Mouse (Mus musculus): Measurements from ENCODE around the gene Apol11a. TPM values are rescaled to one million over a fixed set of nuclear protein-coding genes. Genes with fewer than 3 reads are reported as not detected.
"Not testable (repeated sequence)": the region's sequence is repeated elsewhere in the genome, so short reads cannot be mapped to it uniquely, and the experiment has no call there.

Apol11a gene
- not detected in 2 replicates for polyA plus RNA-seq (2015; fragmentation: Nextera tagmentation; extraction: Ambion mirVana)

GRCm38 (mm10) chr15:77507966-77508365 is at the start of gene Apol11a:
Gene Apol11a (plus strand): TSS chr15:77508271.
- not testable (repeated sequence) for H3K4me3 ChIP-seq; ATAC-seq (replicated peaks; ENCODE audit: insufficient number of reproducible peaks, insufficient read depth, low FRiP score, low read depth); H3K36me3 ChIP-seq; H3K9me3 ChIP-seq (replicated peaks); H3K4me2 ChIP-seq; H3K9ac ChIP-seq; H3K4me1 ChIP-seq (replicated peaks); H3K27me3 ChIP-seq; H3K27ac ChIP-seq

GRCm38 (mm10) chr15:77474699-77475390 is 33.2 kb upstream of the Apol11a start:
- not testable (repeated sequence) for H3K36me3 ChIP-seq, H3K4me2 ChIP-seq
- WGBS, result 68% methylated on average over 7 of the region's 7 CpGs

GRCm38 (mm10) chr15:77476693-77477092 is 31.4 kb upstream of the Apol11a start, which contains the start of gene Apol10a:
Gene Apol10a (plus strand): TSS chr15:77477047.
- H3K4me1 ChIP-seq (replicated peaks); H3K4me2 ChIP-seq; H3K4me3 ChIP-seq; H3K27me3 ChIP-seq; H3K9me3 ChIP-seq (replicated peaks); ATAC-seq (replicated peaks; ENCODE audit: insufficient number of reproducible peaks, insufficient read depth, low FRiP score, low read depth); H3K9ac ChIP-seq; H3K36me3 ChIP-seq; H3K27ac ChIP-seq: not testable (repeated sequence)
- WGBS, result 54% methylated on average over 2 of the region's 2 CpGs

More at GRCm38 (mm10) chr15:77474699-77475390, 33.2 kb upstream of the Apol11a start:
- H3K9me3 ChIP-seq (replicated peaks); H3K4me3 ChIP-seq; H3K4me1 ChIP-seq (replicated peaks); H3K9ac ChIP-seq; H3K27ac ChIP-seq; ATAC-seq (replicated peaks; ENCODE audit: insufficient number of reproducible peaks, insufficient read depth, low FRiP score, low read depth); H3K27me3 ChIP-seq: not testable (repeated sequence)

GRCm38 (mm10) chr15:77482140-77482794 is 25.8 kb upstream of the Apol11a start:
- Histone ChIP-seq H3K27ac (no peak overlapping the region), H3K9me3 (replicated peaks) (no peaks in the 10 kb centered on the region), H3K4me1 (replicated peaks) (no peaks in the 10 kb centered on the region), H3K36me3 (no peaks in the 10 kb centered on the region), H3K9ac (no peak overlapping the region), H3K27me3 (no peaks in the 10 kb centered on the region), H3K4me3 (no peak overlapping the region), H3K4me2 (no peak overlapping the region)
- 66% methylated on average over 4 of the region's 4 CpGs for WGBS
- ATAC-seq (replicated peaks; ENCODE audit: insufficient number of reproducible peaks, insufficient read depth, low FRiP score, low read depth), result no peak

- not testable (repeated sequence) for H3K36me3 ChIP-seq; H3K9ac ChIP-seq; H3K9me3 ChIP-seq (replicated peaks); H3K27ac ChIP-seq; H3K4me1 ChIP-seq (replicated peaks); H3K27me3 ChIP-seq; H3K4me2 ChIP-seq; H3K4me3 ChIP-seq; ATAC-seq (replicated peaks; ENCODE audit: insufficient number of reproducible peaks, insufficient read depth, low FRiP score, low read depth)
- no CpG with 5 or more reads among the region's 1 CpGs for WGBS
Measured at GRCm38 (mm10) chr15:77493181-77493580, 14.9 kb upstream of the Apol11a start.

- H3K9ac ChIP-seq; H3K9me3 ChIP-seq (replicated peaks); H3K4me2 ChIP-seq; H3K27me3 ChIP-seq; H3K4me1 ChIP-seq (replicated peaks); H3K36me3 ChIP-seq; ATAC-seq (replicated peaks; ENCODE audit: insufficient number of reproducible peaks, insufficient read depth, low FRiP score, low read depth); H3K4me3 ChIP-seq; H3K27ac ChIP-seq: not testable (repeated sequence)
- 48% methylated on average over 1 of the region's 1 CpGs for WGBS
Measured at GRCm38 (mm10) chr15:77494694-77495093, 13.4 kb upstream of the Apol11a start.

- not testable (repeated sequence) for H3K4me1 ChIP-seq (replicated peaks); H3K4me3 ChIP-seq; H3K36me3 ChIP-seq; H3K27ac ChIP-seq; H3K9ac ChIP-seq; H3K9me3 ChIP-seq (replicated peaks); H3K4me2 ChIP-seq; ATAC-seq (replicated peaks; ENCODE audit: insufficient number of reproducible peaks, insufficient read depth, low FRiP score, low read depth); H3K27me3 ChIP-seq
- WGBS, result 62% methylated on average over 4 of the region's 4 CpGs
Measured at GRCm38 (mm10) chr15:77520596-77520995, 12.5 kb downstream of the Apol11a start.

- H3K27ac ChIP-seq; H3K9ac ChIP-seq; H3K4me3 ChIP-seq; H3K27me3 ChIP-seq; H3K36me3 ChIP-seq; H3K4me1 ChIP-seq (replicated peaks); H3K9me3 ChIP-seq (replicated peaks); H3K4me2 ChIP-seq: not testable (repeated sequence)
- ATAC-seq (replicated peaks; ENCODE audit: insufficient number of reproducible peaks, insufficient read depth, low FRiP score, low read depth), result 0 out of 2 replicates have a peak, but pooled peaks have one; percentile 27
- WGBS, result 7% methylated on average over 6 of the region's 6 CpGs
Measured at GRCm38 (mm10) chr15:77523186-77523843, 15.2 kb downstream of the Apol11a start.

- Histone ChIP-seq H3K4me2 (no peak within 1 kb of the TSS), H3K9me3 (replicated peaks) (no peaks in the 10 kb centered on the region)
- ATAC-seq (replicated peaks; ENCODE audit: insufficient number of reproducible peaks, insufficient read depth, low FRiP score, low read depth), result no peak
Measured at GRCm38 (mm10) chr15:77533216-77533615, 25.1 kb downstream of the Apol11a start, which contains the start of gene Apol7c. Gene Apol7c (minus strand): TSS chr15:77533316.

GRCm38 (mm10) chr15:77539221-77539620 is 31.1 kb downstream of the Apol11a start:
- H3K9ac ChIP-seq; H3K4me1 ChIP-seq (replicated peaks); H3K36me3 ChIP-seq; H3K27me3 ChIP-seq; H3K9me3 ChIP-seq (replicated peaks); H3K27ac ChIP-seq; H3K4me2 ChIP-seq; ATAC-seq (replicated peaks; ENCODE audit: insufficient number of reproducible peaks, insufficient read depth, low FRiP score, low read depth); H3K4me3 ChIP-seq: not testable (repeated sequence)
- WGBS, result 12% methylated on average over 1 of the region's 1 CpGs

More at GRCm38 (mm10) chr15:77533216-77533615, 25.1 kb downstream of the Apol11a start, which contains the start of gene Apol7c:
- Histone ChIP-seq H3K36me3 (no peaks in the 10 kb centered on the region), H3K27me3 (no peaks in the 10 kb centered on the region), H3K27ac (no peak within 1 kb of the TSS), H3K4me3 (no peak within 1 kb of the TSS), H3K9ac (no peak within 1 kb of the TSS), H3K4me1 (replicated peaks) (no peaks in the 10 kb centered on the region)

GRCm38 (mm10) chr15:77561792-77562191 is 53.7 kb downstream of the Apol11a start, which contains the start of gene 1700025B11Rik:
Gene 1700025B11Rik (minus strand): TSS chr15:77561892.
- Histone ChIP-seq H3K9ac (no peak within 1 kb of the TSS), H3K27ac (no peak within 1 kb of the TSS), H3K36me3 (no peaks in the 10 kb centered on the region), H3K9me3 (replicated peaks) (no peaks in the 10 kb centered on the region), H3K27me3 (no peaks in the 10 kb centered on the region), H3K4me1 (replicated peaks) (no peaks in the 10 kb centered on the region), H3K4me3 (no peak within 1 kb of the TSS), H3K4me2 (no peak within 1 kb of the TSS)
- ATAC-seq (replicated peaks; ENCODE audit: insufficient number of reproducible peaks, insufficient read depth, low FRiP score, low read depth), result no peak

Data from heart, embryonic 15.5 days (tissue).